Mouse (Mus musculus): ENCODE results near the gene Gm8094.
"Not testable (repeated sequence)": the region's sequence is repeated elsewhere in the genome, so short reads cannot be mapped to it uniquely, and the experiment has no call there.

The Gm8094 gene

DNA sequence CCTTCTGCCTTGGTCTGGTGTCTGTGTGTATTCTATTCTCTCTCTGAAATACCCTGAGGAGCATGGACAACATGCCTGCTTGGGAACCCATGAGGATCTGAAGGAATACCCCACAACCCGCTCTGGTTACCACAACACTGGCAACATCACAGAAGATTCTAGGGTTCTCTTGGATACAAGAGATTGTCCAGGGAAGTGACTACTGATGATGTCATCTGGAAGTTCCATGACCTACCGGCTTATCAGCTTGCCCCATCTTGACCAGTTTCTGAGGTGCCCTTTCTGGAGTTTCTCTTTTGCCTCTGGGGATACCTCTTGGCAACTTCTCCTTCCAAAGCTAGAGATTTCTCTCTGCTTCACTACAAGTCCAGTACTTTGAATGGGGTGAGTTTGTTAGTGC, at the start of gene Gm8094:
Gene Gm8094 (minus strand): TSS at position 101 of the 400 bp plus-strand sequence.
- not testable (repeated sequence) for DNase-seq (ENCODE audit: low spot score)

DNA sequence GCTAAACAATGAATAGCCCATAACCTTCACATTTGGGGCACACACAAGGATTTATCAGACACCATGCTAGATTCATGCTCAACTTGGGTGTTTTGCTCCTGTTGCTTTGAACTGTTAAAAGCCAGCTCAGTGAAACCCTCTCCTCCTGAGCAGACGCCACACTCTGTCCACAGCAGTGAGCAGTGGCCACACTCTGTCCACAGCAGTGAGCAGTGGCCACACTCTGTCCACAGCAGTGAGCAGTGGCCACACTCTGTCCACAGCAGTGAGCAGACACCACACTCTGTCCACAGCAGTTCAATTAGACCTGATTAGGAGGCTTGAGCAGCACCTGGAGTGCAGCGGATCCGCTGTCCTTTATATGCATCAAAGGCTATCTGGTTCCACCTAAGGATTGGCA, 43.2 kb upstream of the Gm8094 start:
- not testable (repeated sequence) for DNase-seq (ENCODE audit: low spot score)

DNA sequence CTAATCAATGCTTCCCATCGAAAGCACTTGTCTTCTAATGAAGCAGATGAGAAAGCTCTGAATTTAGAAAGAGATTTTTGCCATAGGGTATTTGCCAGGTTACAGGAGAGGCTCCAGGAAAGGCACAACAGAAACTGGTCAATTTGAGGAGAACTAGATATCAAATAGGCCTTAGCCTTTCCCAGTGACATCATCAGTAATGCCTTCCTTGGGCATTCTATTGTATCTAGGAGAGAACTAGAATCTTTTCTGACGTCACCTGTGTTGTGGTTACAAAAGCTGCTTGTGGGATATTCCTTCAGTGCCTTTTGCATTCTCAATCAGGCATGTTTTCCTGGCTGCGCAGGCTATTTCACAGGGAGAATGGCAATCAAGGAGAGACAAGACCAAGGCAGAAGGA, 23.9 kb upstream of the Gm8094 start, which contains the start of gene Gm8104:
Gene Gm8104 (plus strand): TSS at position 301 of the 400 bp plus-strand sequence.
- not testable (repeated sequence) for DNase-seq (ENCODE audit: low spot score)

DNA sequence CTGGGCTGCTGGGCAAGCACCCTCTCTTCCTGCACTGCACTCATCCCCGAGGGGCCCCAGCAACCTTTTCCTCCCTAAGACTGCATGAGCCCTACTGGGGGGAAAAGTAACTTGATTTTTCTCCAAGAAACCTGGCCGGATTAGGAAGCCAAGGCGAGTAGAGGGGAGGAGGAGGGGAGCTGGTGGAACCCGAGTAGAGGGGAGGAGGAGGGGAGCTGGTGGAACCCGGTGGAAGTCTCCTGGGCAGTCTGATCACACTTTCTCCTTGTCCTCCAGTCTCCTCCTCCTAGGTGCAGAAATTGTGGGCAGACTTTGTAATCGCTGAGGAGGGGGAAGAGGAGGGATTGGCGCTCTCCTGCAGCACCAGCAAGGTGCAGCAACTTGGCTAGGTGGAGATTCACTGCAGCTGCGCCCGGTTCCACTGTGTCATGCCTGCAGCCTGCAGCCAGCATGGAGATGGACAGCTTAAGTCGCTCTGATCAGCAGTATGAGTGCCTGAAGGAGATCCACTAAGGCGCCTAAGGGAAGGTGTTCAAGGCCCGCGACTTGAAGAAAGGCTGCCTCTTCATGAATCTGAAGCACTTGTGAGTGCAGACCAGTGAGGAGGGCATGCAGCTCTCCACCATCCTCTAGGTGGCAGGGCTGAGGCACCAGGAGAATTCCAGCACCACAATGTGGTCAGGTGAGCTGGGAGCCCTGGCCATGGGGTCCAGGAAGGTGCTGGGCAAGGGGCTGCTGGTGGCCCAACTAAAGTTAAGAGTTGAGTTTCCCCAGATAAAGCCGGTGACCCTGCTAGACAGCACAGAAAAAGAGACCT, 12.9 kb upstream of the Gm8094 start:
- not testable (repeated sequence) for DNase-seq (ENCODE audit: low spot score)

DNA sequence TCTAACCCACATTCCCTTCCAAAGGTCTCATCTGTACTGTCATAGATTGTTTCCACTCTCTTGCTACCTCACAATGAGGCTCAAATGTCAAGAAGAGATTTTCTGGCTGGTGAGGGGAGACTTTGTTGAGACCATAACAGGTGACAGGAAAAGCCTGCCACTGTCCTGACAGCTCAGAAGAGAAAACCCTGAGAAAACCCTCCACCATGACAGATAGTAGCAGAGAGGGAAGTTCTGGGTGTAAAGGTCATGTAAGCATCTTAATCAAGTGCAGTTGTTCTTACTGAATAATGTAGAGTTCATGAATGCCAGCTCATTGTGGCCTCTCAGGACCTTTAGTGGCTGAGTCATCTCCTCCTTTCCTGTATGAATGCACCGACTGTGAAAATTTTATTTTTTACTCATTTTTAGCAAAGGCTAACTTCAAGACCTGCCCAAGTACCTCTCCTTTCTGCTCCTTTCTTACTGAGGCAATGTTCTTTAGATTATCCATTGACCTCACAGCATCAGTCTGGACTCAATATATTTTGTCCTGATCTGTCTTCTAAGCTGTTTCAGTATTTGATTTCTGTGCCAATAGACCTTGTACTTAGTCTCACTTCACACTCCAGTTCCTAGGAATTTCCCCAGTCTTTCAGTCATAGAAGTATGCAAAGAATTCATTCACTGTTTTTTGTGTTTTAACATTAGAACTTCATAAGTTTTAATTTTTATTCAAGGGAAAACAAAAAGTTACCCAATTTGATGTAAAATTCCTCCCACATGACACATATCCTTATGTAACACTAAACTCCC, 8.7 kb upstream of the Gm8094 start:
- peak; percentile 4 for DNase-seq (ENCODE audit: low spot score)

DNA sequence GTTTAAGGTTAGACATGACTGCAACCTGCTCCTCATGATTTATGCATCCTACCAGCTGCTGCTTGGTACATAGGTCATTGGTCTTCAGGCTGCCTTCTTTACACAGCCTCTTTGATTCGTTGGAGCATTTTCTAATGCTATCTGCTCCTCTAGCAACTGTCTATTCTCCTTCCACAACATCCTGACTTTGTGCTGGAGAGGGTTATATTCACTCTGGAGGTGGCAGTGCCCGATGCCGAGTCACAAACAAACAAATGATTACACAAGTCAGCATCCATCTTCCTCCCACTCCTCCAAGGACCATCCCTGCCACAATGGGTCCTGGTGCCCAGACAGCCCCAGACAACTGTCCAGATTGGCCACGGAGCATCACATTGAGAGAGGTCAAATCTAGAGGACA, 16.3 kb downstream of the Gm8094 start:
- DNase-seq (ENCODE audit: low spot score): not testable (repeated sequence)

DNA sequence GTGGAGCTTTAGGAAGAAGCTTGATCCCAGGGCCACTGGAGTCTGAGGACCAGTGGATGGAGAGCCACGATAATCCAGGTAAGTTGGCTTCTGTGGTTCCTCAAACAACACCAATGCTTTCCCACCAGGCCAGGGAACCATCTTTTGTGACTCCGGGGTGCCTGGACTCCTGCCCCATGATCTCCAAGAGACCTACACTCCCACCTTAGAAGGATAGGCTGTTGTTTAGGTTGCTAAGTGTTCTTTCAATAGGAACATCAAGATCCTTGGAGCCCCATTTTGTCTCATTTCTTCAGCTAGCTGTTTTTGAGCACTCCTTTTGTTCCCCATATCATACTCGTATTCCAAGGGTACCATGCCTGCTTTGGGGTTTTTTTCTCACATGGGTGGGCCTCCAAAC, 18.4 kb downstream of the Gm8094 start:
- DNase-seq (ENCODE audit: low spot score): not testable (repeated sequence)
